Mouse (Mus musculus) ES-E14 (cell line): Measurements from ENCODE around the gene Gm11037.

Source experiments
- CHD2 ChIP-seq: IDR thresholded peaks from 2 replicates; pipeline ENCODE4 v1.6.1; 2014; ENCODE audit warnings: mild to moderate bottlenecking, low read depth, low read length, inconsistent platforms
- HCFC1 ChIP-seq: IDR thresholded peaks from 2 replicates; pipeline ENCODE4 v1.6.1; 2012; ENCODE audit warnings: low read length, inconsistent platforms, borderline replicate concordance; ENCODE audit not compliant: insufficient read depth
- MAFK ChIP-seq: IDR thresholded peaks from 2 replicates; pipeline ENCODE4 v1.6.1; 2014; ENCODE audit warnings: mild to moderate bottlenecking, low read depth, low read length, inconsistent platforms; ENCODE audit not compliant: insufficient read depth
- ZC3H11A ChIP-seq: IDR thresholded peaks from 2 replicates; pipeline ENCODE4 v1.6.1; 2012; ENCODE audit warnings: low read depth, mild to moderate bottlenecking, inconsistent platforms, low read length, borderline replicate concordance
- ZNF384 ChIP-seq: IDR thresholded peaks from 2 replicates; pipeline ENCODE4 v1.6.1; 2012; ENCODE audit warnings: low read depth, low read length, inconsistent platforms

- TF ChIP-seq CHD2 (no peak), ZC3H11A (no peak), MAFK (no peak), ZNF384 (no peak), HCFC1 (no peak)
Observed at GRCm38 (mm10) chr2:131148353-131149253, 15.3 kb downstream of the Gm11037 start.
